Mouse (Mus musculus) myocyte (in vitro differentiated cells): ENCODE data around the gene Cask.

Source experiments
- MYOG ChIP-seq, 3 experiments: IDR thresholded peaks; one replicate each; pipeline ENCODE4 v1.6.1; 2011; ENCODE audit warnings: control low read depth in 2 of 3, low read depth in 2 of 3, mild to moderate bottlenecking in 2 of 3; ENCODE audit not compliant: insufficient read length in 2 of 3, control insufficient read depth in 1 of 3, insufficient read depth in 1 of 3
- POLR2A ChIP-seq: IDR thresholded peaks from one replicate; pipeline ENCODE4 v1.6.1; 2011; ENCODE audit warnings: low read depth, mild to moderate bottlenecking, control low read depth, moderate library complexity; ENCODE audit not compliant: insufficient read length
- POLR2AphosphoS2 ChIP-seq: IDR thresholded peaks from one replicate; pipeline ENCODE4 v1.6.1; 2011; ENCODE audit warnings: low read depth, control low read depth; ENCODE audit not compliant: insufficient read length
- TCF12 ChIP-seq: IDR thresholded peaks from one replicate; pipeline ENCODE4 v1.6.1; 2011; ENCODE audit warnings: mild to moderate bottlenecking, control low read depth; ENCODE audit not compliant: poor library complexity, insufficient read depth, severe bottlenecking

DNA sequence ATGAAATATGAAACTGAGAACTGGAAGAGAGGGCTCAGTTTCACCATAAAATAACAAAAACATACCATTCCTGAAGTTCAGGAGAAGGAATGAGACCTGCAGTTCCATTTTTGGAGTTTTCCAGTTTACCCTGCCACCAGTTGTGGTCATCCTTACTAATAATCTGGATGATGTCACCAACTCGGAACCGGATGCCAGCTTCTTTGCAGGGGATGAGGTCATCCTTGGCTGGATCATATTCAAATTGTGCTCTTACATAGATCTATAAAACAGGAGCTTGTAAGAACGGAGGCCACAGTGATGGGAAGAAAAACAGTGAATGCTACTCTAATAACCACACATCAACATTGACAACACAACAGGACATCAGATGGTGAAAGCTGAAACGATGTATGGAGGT, 302.1 kb downstream of the Cask start:
- TF ChIP-seq TCF12 (no peak), POLR2AphosphoS2 (no peak), MYOG (IDR thresholded peaks at IDR 0.05; ENCODE audit: control insufficient read depth in 1 of 3, insufficient read depth in 1 of 3, insufficient read length in 2 of 3, low read depth in 2 of 3) (no peak), POLR2A (no peak)
